Mouse (Mus musculus) midbrain, embryonic 16.5 days (tissue): ENCODE measurements around the gene Fam13a. TPM values are rescaled to one million over a fixed set of nuclear protein-coding genes. Genes with fewer than 3 reads are reported as not detected.

Experiments
- ATAC-seq: fragments of 200-750 bp; cut with Nextera tagmentation; 2 replicates; pipeline ENCODE4 v1.8.0; 2017; ENCODE audit warnings: moderate TSS enrichment
- H3K27ac ChIP-seq: fragments of 300-500 bp; sonication (generic); 2 replicates; pipeline ENCODE4 v1.5.1; 2014; ENCODE audit warnings: mild to moderate bottlenecking, low read length, mixed read lengths
- H3K27me3 ChIP-seq: fragments of 300-500 bp; sonication (generic); 2 replicates; pipeline ENCODE4 v1.6.1; 2014; ENCODE audit warnings: low read depth, low read length, mixed read lengths; ENCODE audit not compliant: control insufficient read depth, insufficient read depth
- H3K36me3 ChIP-seq: fragments of 300-500 bp; sonication (generic); 2 replicates; pipeline ENCODE4 v1.6.1; 2014; ENCODE audit warnings: mild to moderate bottlenecking, low read length, moderate library complexity, mixed read lengths; ENCODE audit not compliant: control insufficient read depth, insufficient read depth
- H3K4me1 ChIP-seq: fragments of 300-500 bp; sonication (generic); 2 replicates; pipeline ENCODE4 v1.6.1; 2014; ENCODE audit warnings: mild to moderate bottlenecking, low read length, mixed read lengths; ENCODE audit not compliant: control insufficient read depth, insufficient read depth
- H3K4me2 ChIP-seq: fragments of 300-500 bp; sonication (generic); 2 replicates; pipeline ENCODE4 v1.6.1; 2014; ENCODE audit warnings: mild to moderate bottlenecking, low read length, mixed read lengths
- H3K4me3 ChIP-seq: fragments of 300-500 bp; sonication (generic); 2 replicates; pipeline ENCODE4 v1.5.1; 2014; ENCODE audit warnings: low read depth, mild to moderate bottlenecking, low read length, moderate library complexity, mixed read lengths
- H3K9ac ChIP-seq: fragments of 300-500 bp; sonication (generic); 2 replicates; pipeline ENCODE4 v1.6.1; 2014; ENCODE audit warnings: low read depth, low read length, mixed read lengths
- H3K9me3 ChIP-seq: fragments of 300-500 bp; sonication (generic); replicated peaks from 2 replicates; pipeline ENCODE4 v1.6.1; 2014; ENCODE audit warnings: mild to moderate bottlenecking, low read length, mixed read lengths; ENCODE audit not compliant: control insufficient read depth, poor library complexity, severe bottlenecking
- WGBS: fragments of 180-500 bp; shearing (Covaris S2); extraction: QIAGEN DNeasy Blood & Tissue Kit; methylation state at CpG from one replicate; pipeline ENCODE4 v1.1.7; 2014; 5-methylcytosine and 5-hydroxymethylcytosine counted together
- polyA plus RNA-seq: library from polyadenylated mRNA; unstranded; fragments of >200 nt; fragmentation: Nextera tagmentation; extraction: Ambion mirVana; gene quantifications from 2 replicates; pipeline ENCODE4 v1.2.1, GENCODE M21; 2015

Fam13a gene
- polyA plus RNA-seq, 1 experiment from 2014 or later: 13.0 TPM

- Histone ChIP-seq H3K4me1 (no peaks in the 10 kb centered on the region), H3K36me3 (peaks cover 7% of the 10 kb centered on the region), H3K27me3 (no peaks in the 10 kb centered on the region), H3K9ac (no peak overlapping the region), H3K27ac (no peak overlapping the region), H3K4me3 (no peak overlapping the region), H3K9me3 (no peaks in the 10 kb centered on the region), H3K4me2 (no peak overlapping the region)
- no peak for ATAC-seq
- WGBS: 79% methylated on average over 5 of the region's 5 CpGs
These were observed 110.4 kb downstream of the Fam13a start for GRCm38 (mm10) chr6:58913971-58914370.

- no peaks in the 10 kb centered on the region for H3K4me1 ChIP-seq
- no peak overlapping the region for H3K4me3 ChIP-seq
- ATAC-seq: no peak
- no peaks in the 10 kb centered on the region for H3K27me3 ChIP-seq
- H3K27ac ChIP-seq: no peak overlapping the region
- H3K36me3 ChIP-seq: peaks cover 4% of the 10 kb centered on the region; the same call in 1 of the 2 replicates
- 76% methylated on average over 3 of the region's 3 CpGs for WGBS
- no peak overlapping the region for H3K4me2 ChIP-seq
- H3K9ac ChIP-seq: no peak overlapping the region
- no peaks in the 10 kb centered on the region for H3K9me3 ChIP-seq
These were observed 110.8 kb downstream of the Fam13a start for GRCm38 (mm10) chr6:58913551-58913950.

- WGBS: 79% methylated on average over 5 of the region's 5 CpGs
- no peaks in the 10 kb centered on the region for H3K27me3 ChIP-seq
- H3K4me3 ChIP-seq: no peak overlapping the region
- no peaks in the 10 kb centered on the region for H3K4me1 ChIP-seq
- no peak overlapping the region for H3K9ac ChIP-seq
- no peak for ATAC-seq
- H3K9me3 ChIP-seq: no peaks in the 10 kb centered on the region
- no peak overlapping the region for H3K4me2 ChIP-seq
- H3K27ac ChIP-seq: no peak overlapping the region
- H3K36me3 ChIP-seq: 0 out of 2 replicates have a peak, but pooled peaks cover 4% of the 10 kb centered on the region
These were observed 111.5 kb downstream of the Fam13a start for GRCm38 (mm10) chr6:58912842-58913241.

GRCm38 (mm10) chr6:58907791-58908190, 116.6 kb downstream of the Fam13a start:
- Histone ChIP-seq H3K4me2 (peak overlapping the region; percentile 58), H3K9me3 (peaks cover 10% of the 10 kb centered on the region), H3K27ac (peak overlapping the region; percentile 86), H3K4me1 (peaks cover 9% of the 10 kb centered on the region), H3K4me3 (peak overlapping the region; percentile 49; the same call in 1 of the 2 replicates), H3K36me3 (peaks cover 14% of the 10 kb centered on the region), H3K9ac (peak overlapping the region; percentile 54; the same call in 1 of the 2 replicates), H3K27me3 (no peaks in the 10 kb centered on the region)
- no peak for ATAC-seq
- 56% methylated on average over 2 of the region's 2 CpGs for WGBS

GRCm38 (mm10) chr6:58907336-58907735, 117.0 kb downstream of the Fam13a start:
- H3K27ac ChIP-seq: peak overlapping the region; percentile 86
- H3K4me1 ChIP-seq: peaks cover 9% of the 10 kb centered on the region
- ATAC-seq: peak; percentile 16; the same call in 1 of the 2 replicates
- H3K9me3 ChIP-seq: peaks cover 10% of the 10 kb centered on the region
- no peaks in the 10 kb centered on the region for H3K27me3 ChIP-seq
- WGBS: 64% methylated on average over 8 of the region's 8 CpGs
- peaks cover 14% of the 10 kb centered on the region for H3K36me3 ChIP-seq
- peak overlapping the region; percentile 58 for H3K4me2 ChIP-seq
- H3K4me3 ChIP-seq: peak overlapping the region; percentile 49
- peak overlapping the region; percentile 54 for H3K9ac ChIP-seq

- WGBS: 36% methylated on average over 34 of the region's 34 CpGs
- H3K9ac ChIP-seq: peak within 1 kb of the TSS; percentile 58
- H3K27me3 ChIP-seq: no peaks in the 10 kb centered on the region
- peaks cover 14% of the 10 kb centered on the region for H3K36me3 ChIP-seq
- peak within 1 kb of the TSS; percentile 86 for H3K27ac ChIP-seq
- peak within 1 kb of the TSS; percentile 49 for H3K4me3 ChIP-seq
- peaks cover 10% of the 10 kb centered on the region for H3K9me3 ChIP-seq
- peaks cover 11% of the 10 kb centered on the region for H3K4me1 ChIP-seq
- peak; percentile 98 for ATAC-seq
- H3K4me2 ChIP-seq: peak within 1 kb of the TSS; percentile 58
These were observed 117.5 kb downstream of the Fam13a start, which contains the start of gene Nap1l5 for GRCm38 (mm10) chr6:58906852-58907261. Nap1l5 (minus strand) TSS chr6:58907076.

- H3K4me1 ChIP-seq: peaks cover 12% of the 10 kb centered on the region
- H3K36me3 ChIP-seq: peaks cover 14% of the 10 kb centered on the region
- no peak overlapping the region for H3K4me2 ChIP-seq
- H3K27me3 ChIP-seq: no peaks in the 10 kb centered on the region
- no peak overlapping the region for H3K27ac ChIP-seq
- no peak overlapping the region for H3K9ac ChIP-seq
- no peak for ATAC-seq
- 51% methylated on average over 3 of the region's 3 CpGs for WGBS
- no peak overlapping the region for H3K4me3 ChIP-seq
- peaks cover 10% of the 10 kb centered on the region for H3K9me3 ChIP-seq
These were observed 119.8 kb downstream of the Fam13a start for GRCm38 (mm10) chr6:58904551-58904950.

- Histone ChIP-seq H3K4me2 (peak overlapping the region; percentile 36), H3K4me3 (no peak overlapping the region), H3K36me3 (peaks cover 14% of the 10 kb centered on the region), H3K9ac (peak overlapping the region; percentile 46; the same call in 1 of the 2 replicates), H3K27me3 (no peaks in the 10 kb centered on the region), H3K4me1 (peaks cover 12% of the 10 kb centered on the region), H3K27ac (peak overlapping the region; percentile 61), H3K9me3 (peaks cover 10% of the 10 kb centered on the region)
- WGBS: 15% methylated on average over 8 of the region's 8 CpGs
- ATAC-seq: peak; percentile 63
These were observed 121.2 kb downstream of the Fam13a start for GRCm38 (mm10) chr6:58903171-58903570.

GRCm38 (mm10) chr6:58900536-58900935, 123.8 kb downstream of the Fam13a start:
- Histone ChIP-seq H3K27ac (no peak overlapping the region), H3K4me1 (peaks cover 10% of the 10 kb centered on the region), H3K9me3 (no peaks in the 10 kb centered on the region), H3K9ac (no peak overlapping the region), H3K27me3 (no peaks in the 10 kb centered on the region), H3K36me3 (peaks cover 12% of the 10 kb centered on the region), H3K4me2 (no peak overlapping the region), H3K4me3 (no peak overlapping the region)
- ATAC-seq: no peak
- WGBS: 93% methylated on average over 7 of the region's 7 CpGs
